Mouse (Mus musculus) stomach, postnatal 0 days (tissue): ENCODE results near the gene Bik. TPM values are rescaled to one million over a fixed set of nuclear protein-coding genes. Genes with fewer than 3 reads are reported as not detected.
A peak's percentile ranks its signal among the peaks of the same experiment; 100 is the strongest.

Source experiments
- ATAC-seq: fragments of 200-750 bp; cut with Nextera tagmentation; 2 replicates; pipeline ENCODE4 v1.8.0; 2017; ENCODE audit not compliant: low FRiP score, low TSS enrichment
- DNase-seq: peaks from one replicate; pipeline ENCODE4 v3.0.0-alpha.2; 2016; ENCODE audit warnings: low spot score
- H3K27ac ChIP-seq: fragments of 300-500 bp; sonication (generic); replicated peaks from 2 replicates; pipeline ENCODE4 v1.5.1; 2014; ENCODE audit warnings: mild to moderate bottlenecking, control low read depth
- H3K27me3 ChIP-seq: fragments of 300-500 bp; sonication (generic); 2 replicates; pipeline ENCODE4 v1.6.1; 2014; ENCODE audit warnings: low read length; ENCODE audit not compliant: control insufficient read depth, insufficient read depth
- H3K36me3 ChIP-seq: fragments of 300-500 bp; sonication (generic); 2 replicates; pipeline ENCODE4 v1.6.1; 2014; ENCODE audit warnings: low read length, mixed read lengths; ENCODE audit not compliant: control insufficient read depth, insufficient read depth
- H3K4me1 ChIP-seq: fragments of 300-500 bp; sonication (generic); replicated peaks from 2 replicates; pipeline ENCODE4 v1.6.1; 2014; ENCODE audit warnings: antibody characterized with exemption; ENCODE audit not compliant: control insufficient read depth, insufficient read depth
- H3K4me2 ChIP-seq: fragments of 300-500 bp; sonication (generic); replicated peaks from 2 replicates; pipeline ENCODE4 v1.6.1; 2014; ENCODE audit warnings: low read depth, mild to moderate bottlenecking, control low read depth, moderate library complexity
- H3K4me3 ChIP-seq: fragments of 300-500 bp; sonication (generic); 2 replicates; pipeline ENCODE4 v1.5.1; 2014; ENCODE audit warnings: low read depth, low read length, control low read depth
- H3K9ac ChIP-seq: fragments of 300-500 bp; sonication (generic); 2 replicates; pipeline ENCODE4 v1.6.1; 2014; ENCODE audit warnings: mild to moderate bottlenecking, low read length, control low read depth, mixed read lengths
- H3K9me3 ChIP-seq: fragments of 300-500 bp; sonication (generic); 2 replicates; pipeline ENCODE4 v1.6.1; 2016; ENCODE audit warnings: low read length; ENCODE audit not compliant: control insufficient read depth
- CTCF ChIP-seq: IDR thresholded peaks from 2 replicates; pipeline ENCODE4 v1.5.1; 2016; ENCODE audit warnings: antibody characterized with exemption, low read depth, mild to moderate bottlenecking, moderate library complexity
- EP300 ChIP-seq: optimal IDR thresholded peaks from 2 replicates; pipeline ENCODE3; 2016; ENCODE audit warnings: antibody characterized with exemption
- WGBS: fragments of 180-500 bp; shearing (Covaris S2); extraction: QIAGEN DNeasy Blood & Tissue Kit; methylation state at CpG from one replicate; pipeline ENCODE4 v1.1.7; 2014; 5-methylcytosine and 5-hydroxymethylcytosine counted together
- polyA plus RNA-seq: library from polyadenylated mRNA; unstranded; fragments of >200 nt; fragmentation: Nextera tagmentation; extraction: Ambion mirVana; gene quantifications from 2 replicates; pipeline ENCODE4 v1.2.1, GENCODE M21; 2015

Gene Bik
- polyA plus RNA-seq, 1 experiment from 2014 or later = 4.2 TPM

GRCm38 (mm10) chr15:83562626-83563270 is 36.1 kb downstream of the Bik start:
- Histone ChIP-seq H3K4me3 (peak overlapping the region; percentile 58; the same call in 1 of the 2 replicates), H3K4me1 (peaks cover 3% of the 10 kb centered on the region; the same call in 1 of the 2 replicates)
- peak; percentile 71 for ATAC-seq

GRCm38 (mm10) chr15:83563327-83563856 is 36.7 kb downstream of the Bik start, which contains the start of the genes Tspo and Mcat:
Gene Tspo (plus strand): TSS chr15:83563592.
Gene Mcat (minus strand): TSS chr15:83563787.
- Histone ChIP-seq H3K4me1 (peaks cover 3% of the 10 kb centered on the region; the same call in 1 of the 2 replicates), H3K27me3 (no peaks in the 10 kb centered on the region), H3K9me3 (no peaks in the 10 kb centered on the region), H3K36me3 (no peaks in the 10 kb centered on the region), H3K27ac (peak within 1 kb of the TSS; percentile 54), H3K4me2 (peak within 1 kb of the TSS; percentile 98), H3K9ac (peak within 1 kb of the TSS; percentile 66), H3K4me3 (peak within 1 kb of the TSS; percentile 58)
- DNase-seq (peak; percentile 82), ATAC-seq (peak; percentile 75)
- 0% methylated on average over 28 of the region's 28 CpGs for WGBS
- TF ChIP-seq EP300 (no peak), CTCF (no peak)

More at GRCm38 (mm10) chr15:83562626-83563270, 36.1 kb downstream of the Bik start:
- DNase-seq = peak; percentile 86
- WGBS = 28% methylated on average over 15 of the region's 15 CpGs
- Histone ChIP-seq H3K9ac (peak overlapping the region; percentile 66), H3K27ac (peak overlapping the region; percentile 54), H3K4me2 (peak overlapping the region; percentile 98), H3K36me3 (no peaks in the 10 kb centered on the region), H3K27me3 (no peaks in the 10 kb centered on the region), H3K9me3 (no peaks in the 10 kb centered on the region)
- TF ChIP-seq CTCF = no peak
- TF ChIP-seq EP300 = no peak

GRCm38 (mm10) chr15:83563857-83564651 is 37.4 kb downstream of the Bik start:
- Histone ChIP-seq H3K27ac (peak overlapping the region; percentile 54), H3K36me3 (no peaks in the 10 kb centered on the region), H3K9ac (peak overlapping the region; percentile 66), H3K9me3 (no peaks in the 10 kb centered on the region), H3K27me3 (no peaks in the 10 kb centered on the region), H3K4me3 (peak overlapping the region; percentile 58), H3K4me2 (peak overlapping the region; percentile 98), H3K4me1 (peaks cover 3% of the 10 kb centered on the region; the same call in 1 of the 2 replicates)
- ATAC-seq (peak; percentile 17), DNase-seq (peak; percentile 65)
- WGBS = 2% methylated on average over 27 of the region's 27 CpGs
- TF ChIP-seq EP300 = no peak
- TF ChIP-seq CTCF = peak; percentile 14; the same call in 1 of the 2 replicates

- H3K36me3 ChIP-seq = no peaks in the 10 kb centered on the region
- ATAC-seq = peak; percentile 71
- 57% methylated on average over 3 of the region's 3 CpGs for WGBS
Observed at GRCm38 (mm10) chr15:83565434-83565833, 38.8 kb downstream of the Bik start.

GRCm38 (mm10) chr15:83566006-83566405 is 39.3 kb downstream of the Bik start:
- 0 out of 2 replicates have a peak overlapping the region, but pooled peaks have one; percentile 3 for H3K4me2 ChIP-seq
- H3K4me3 ChIP-seq = no peak overlapping the region
- DNase-seq (no peak), ATAC-seq (no peak)
- no peaks in the 10 kb centered on the region for H3K27me3 ChIP-seq
- 0 out of 2 replicates have a peak overlapping the region, but pooled peaks have one; percentile 4 for H3K27ac ChIP-seq
- H3K4me1 ChIP-seq = peaks cover 3% of the 10 kb centered on the region; the same call in 1 of the 2 replicates
- H3K9me3 ChIP-seq = no peaks in the 10 kb centered on the region
- no peak for TF ChIP-seq EP300
- no peak for TF ChIP-seq CTCF
- 67% methylated on average over 5 of the region's 5 CpGs for WGBS
- no peaks in the 10 kb centered on the region for H3K36me3 ChIP-seq
- no peak overlapping the region for H3K9ac ChIP-seq

More at GRCm38 (mm10) chr15:83565434-83565833, 38.8 kb downstream of the Bik start:
- TF ChIP-seq EP300 (no peak), CTCF (no peak)
- H3K4me1 ChIP-seq = peaks cover 3% of the 10 kb centered on the region; the same call in 1 of the 2 replicates
- H3K4me3 ChIP-seq = no peak overlapping the region
- H3K9me3 ChIP-seq = no peaks in the 10 kb centered on the region
- DNase-seq = peak; percentile 62
- no peak overlapping the region for H3K4me2 ChIP-seq
- no peaks in the 10 kb centered on the region for H3K27me3 ChIP-seq
- H3K9ac ChIP-seq = no peak overlapping the region
- H3K27ac ChIP-seq = no peak overlapping the region
